Mouse (Mus musculus) thymus, postnatal 4 days (tissue): Measurements from ENCODE around the gene Sftpa1.

Experiments
- DNase-seq: peaks from one replicate; pipeline ENCODE4 v3.0.0; 2021

The Sftpa1 gene

DNA sequence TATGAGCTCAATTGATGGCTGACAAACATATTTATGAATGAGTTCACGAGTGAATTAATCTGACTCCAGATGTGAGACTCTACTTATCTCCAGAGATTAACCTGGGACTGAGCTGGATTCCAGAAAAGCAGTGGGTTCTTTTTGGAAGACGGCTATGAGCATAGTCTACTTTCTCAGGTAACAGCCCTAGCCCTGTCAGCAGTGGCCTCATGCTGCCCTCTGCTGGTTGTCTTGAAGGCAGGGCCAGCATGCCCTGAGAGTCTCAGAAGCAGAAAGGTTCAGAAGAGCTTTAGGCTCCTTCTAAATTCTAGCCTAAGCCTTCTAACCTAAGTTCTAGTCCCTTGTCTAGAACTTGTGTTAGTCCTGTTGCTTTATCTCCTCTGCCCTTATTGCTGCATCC, 31.1 kb downstream of the Sftpa1 start:
- peak; percentile 31 for DNase-seq

DNA sequence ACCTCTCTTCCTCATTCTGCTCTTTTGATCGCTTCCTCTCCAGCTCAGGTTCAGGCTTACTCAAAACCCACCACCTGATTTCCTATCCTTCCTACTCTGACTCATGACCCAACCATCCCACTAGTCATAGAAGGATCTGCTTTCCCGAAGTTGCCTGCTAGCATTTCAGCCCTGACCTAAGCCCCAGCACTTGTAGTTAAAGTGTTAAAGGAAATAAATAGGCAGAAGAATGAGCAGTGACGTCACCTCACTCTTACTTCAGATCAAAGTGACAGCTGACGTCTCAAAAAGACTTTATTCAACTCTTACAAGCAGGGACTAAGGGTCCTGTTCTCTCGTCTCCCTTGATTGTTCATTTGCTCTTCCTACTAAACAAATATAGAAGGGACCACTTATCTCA, 35.7 kb downstream of the Sftpa1 start:
- DNase-seq, result no peak

DNA sequence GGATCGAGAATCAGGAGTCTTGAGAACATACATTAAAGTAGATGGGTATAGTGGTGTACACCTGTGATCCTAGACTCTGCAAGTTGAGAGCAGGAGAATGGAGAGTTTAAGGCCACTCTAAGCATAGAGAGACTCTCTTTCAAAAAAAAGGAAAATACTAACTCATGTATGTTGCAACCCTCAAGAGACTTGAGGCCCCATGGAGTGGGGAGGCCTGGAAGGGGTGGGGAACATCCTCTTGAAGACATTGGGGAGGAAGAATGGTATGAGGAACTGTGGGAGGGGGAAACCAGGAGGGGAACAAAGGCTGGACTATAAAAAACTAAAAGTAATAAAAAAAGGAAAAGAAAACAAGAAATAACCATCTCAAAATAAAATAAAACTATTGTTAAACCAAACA, 37.0 kb downstream of the Sftpa1 start:
- no peak for DNase-seq

DNA sequence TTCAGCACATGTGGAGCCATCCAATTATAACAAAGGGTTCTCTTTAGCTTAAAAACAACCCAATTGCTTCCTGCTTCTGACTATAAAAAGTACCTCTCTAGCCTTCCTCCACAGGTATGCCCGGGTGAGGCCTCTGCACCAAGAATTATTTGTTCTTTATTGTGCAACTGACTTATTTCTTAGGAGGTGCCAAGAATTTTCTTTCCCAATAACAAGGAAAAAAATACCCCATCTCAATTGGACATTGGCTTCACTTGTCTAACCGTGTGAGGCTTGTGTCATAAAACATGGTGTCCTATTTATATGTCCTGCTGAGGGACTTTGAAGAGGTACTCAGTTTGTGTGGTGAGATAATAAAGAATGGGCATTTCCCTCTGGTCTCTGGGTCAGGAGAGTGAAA, 38.9 kb downstream of the Sftpa1 start:
- DNase-seq, result no peak

DNA sequence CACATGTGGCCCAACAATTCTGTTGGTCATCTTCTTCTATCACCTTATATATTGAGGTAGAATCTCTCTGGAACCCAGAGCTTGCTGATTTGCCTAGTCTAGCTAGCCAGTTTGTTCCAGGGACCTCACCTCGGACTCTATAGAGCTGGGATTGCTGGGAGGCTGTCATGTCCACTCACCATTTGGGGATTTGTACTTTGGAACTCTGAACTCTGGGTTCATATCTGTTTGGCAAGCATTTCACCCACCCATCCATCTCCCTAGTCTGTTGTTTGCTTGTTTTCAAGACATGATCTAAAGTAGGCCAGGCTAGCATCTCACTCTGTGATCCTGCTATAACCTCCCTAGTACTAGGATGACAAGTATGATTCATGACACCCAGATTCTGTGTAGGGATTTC, 43.2 kb downstream of the Sftpa1 start:
- DNase-seq, result no peak

DNA sequence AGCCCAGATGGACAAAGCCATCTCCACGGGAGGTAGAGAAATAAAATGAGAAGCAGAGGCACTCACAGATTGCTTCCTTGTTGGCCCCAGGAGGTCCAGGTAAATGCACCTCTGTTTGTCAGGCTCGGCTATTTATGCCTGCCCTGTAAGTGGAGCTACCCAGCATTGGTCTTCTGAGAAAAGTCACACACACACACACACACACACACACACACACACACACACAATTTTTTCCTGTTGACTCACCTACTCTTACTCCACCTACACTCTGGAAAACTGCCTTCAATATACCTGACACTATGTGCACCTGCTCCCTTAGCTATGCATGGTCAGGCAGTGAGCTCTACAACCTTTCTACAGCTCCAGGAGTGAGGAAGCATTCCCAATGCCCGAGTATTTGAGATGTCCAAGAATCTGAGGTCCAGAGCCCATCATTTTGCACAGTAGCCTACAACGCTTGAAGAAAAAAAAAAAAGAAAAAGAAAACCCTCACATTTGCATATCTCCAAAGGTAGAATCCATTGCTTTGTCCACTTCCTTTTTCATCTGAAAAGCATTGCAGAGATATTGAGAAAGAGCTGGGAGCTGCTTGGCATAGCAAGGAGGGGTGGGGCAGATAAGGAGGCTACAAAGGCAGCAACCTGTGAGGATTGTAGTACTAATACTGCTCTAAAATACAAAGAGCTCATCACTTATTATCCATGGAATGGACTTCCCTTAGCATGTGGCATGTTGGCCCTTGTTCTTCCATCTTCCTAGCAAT, 53.7 kb downstream of the Sftpa1 start, which contains the start of gene Sftpd:
TSS of gene Sftpd (minus strand) at position 91 of the 763 bp plus-strand sequence.
- DNase-seq, result no peak
